Mouse (Mus musculus) midbrain, embryonic 11.5 days (tissue): ENCODE measurements around the gene Usp53. TPM values are rescaled to one million over a fixed set of nuclear protein-coding genes. Genes with fewer than 3 reads are reported as not detected.

Experiments
- ATAC-seq: fragments of 200-750 bp; cut with Nextera tagmentation; 2 replicates; pipeline ENCODE4 v1.8.0; 2017; ENCODE audit warnings: moderate TSS enrichment, moderate library complexity; ENCODE audit not compliant: low FRiP score
- DNase-seq: peaks from one replicate; pipeline ENCODE4 v3.0.0; 2015; ENCODE audit warnings: low spot score; ENCODE audit errors: missing footprints
- H3K27ac ChIP-seq: fragments of 300-500 bp; sonication (generic); 2 replicates; pipeline ENCODE4 v1.5.1; 2014; ENCODE audit warnings: low read depth, low read length
- H3K27me3 ChIP-seq: fragments of 300-500 bp; sonication (generic); 2 replicates; pipeline ENCODE4 v1.6.1; 2014; ENCODE audit warnings: mild to moderate bottlenecking, low read length, moderate library complexity, mixed read lengths; ENCODE audit not compliant: control insufficient read depth, insufficient read depth
- H3K36me3 ChIP-seq: fragments of 300-500 bp; sonication (generic); 2 replicates; pipeline ENCODE4 v1.6.1; 2014; ENCODE audit warnings: mild to moderate bottlenecking, low read length, moderate library complexity, mixed read lengths; ENCODE audit not compliant: control insufficient read depth, insufficient read depth
- H3K4me1 ChIP-seq: fragments of 300-500 bp; sonication (generic); 2 replicates; pipeline ENCODE4 v1.6.1; 2014; ENCODE audit warnings: low read length; ENCODE audit not compliant: control insufficient read depth, insufficient read depth
- H3K4me2 ChIP-seq: fragments of 300-500 bp; sonication (generic); 2 replicates; pipeline ENCODE4 v1.6.1; 2014; ENCODE audit warnings: mild to moderate bottlenecking, moderate library complexity
- H3K4me3 ChIP-seq: fragments of 300-500 bp; sonication (generic); 2 replicates; pipeline ENCODE4 v1.5.1; 2014; ENCODE audit warnings: low read depth, low read length
- H3K9ac ChIP-seq: fragments of 300-500 bp; sonication (generic); 2 replicates; pipeline ENCODE4 v1.6.1; 2014; ENCODE audit warnings: low read length
- H3K9me3 ChIP-seq: fragments of 300-500 bp; sonication (generic); 2 replicates; pipeline ENCODE4 v1.6.1; 2016; ENCODE audit warnings: low read length; ENCODE audit not compliant: control insufficient read depth
- WGBS: fragments of 180-500 bp; shearing (Covaris S2); extraction: QIAGEN DNeasy Blood & Tissue Kit; methylation state at CpG from one replicate; pipeline ENCODE4 v1.1.7; 2014; 5-methylcytosine and 5-hydroxymethylcytosine counted together
- polyA plus RNA-seq: library from polyadenylated mRNA; unstranded; fragments of >200 nt; fragmentation: Nextera tagmentation; extraction: Ambion mirVana; gene quantifications from 2 replicates; pipeline ENCODE4 v1.2.1, GENCODE M21; 2014

The Usp53 gene
- polyA plus RNA-seq, 1 experiment from 2014 or later, result 3.7 TPM

DNA sequence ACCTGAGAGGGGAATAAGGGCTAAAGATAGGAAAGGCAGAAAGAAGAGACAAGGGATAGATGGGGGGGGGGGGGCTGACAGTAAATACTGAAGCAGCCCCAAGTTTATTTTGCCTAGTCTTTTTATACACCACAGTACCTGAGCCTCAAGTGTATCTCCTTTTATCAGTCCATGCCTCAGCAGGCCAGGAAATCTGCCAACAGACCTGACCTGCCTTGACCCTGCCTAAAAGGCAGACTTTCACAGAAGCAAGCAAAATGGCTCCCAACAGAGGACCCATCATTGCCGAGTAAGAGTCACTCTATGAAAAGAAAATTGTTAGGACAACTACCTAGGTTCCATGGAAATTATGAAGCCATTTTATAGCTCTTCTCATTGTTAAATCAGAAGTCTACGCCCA lies 76.5 kb downstream of the Usp53 start:
- no peak for DNase-seq
- H3K4me2 ChIP-seq, result no peak overlapping the region
- 77% methylated on average over 2 of the region's 2 CpGs for WGBS
- ATAC-seq, result no peak
- H3K4me3 ChIP-seq, result no peak overlapping the region
- no peak overlapping the region for H3K9ac ChIP-seq
- H3K27me3 ChIP-seq, result no peaks in the 10 kb centered on the region
- no peak overlapping the region for H3K27ac ChIP-seq
- H3K9me3 ChIP-seq, result no peaks in the 10 kb centered on the region
- H3K36me3 ChIP-seq, result no peaks in the 10 kb centered on the region
- no peaks in the 10 kb centered on the region for H3K4me1 ChIP-seq

DNA sequence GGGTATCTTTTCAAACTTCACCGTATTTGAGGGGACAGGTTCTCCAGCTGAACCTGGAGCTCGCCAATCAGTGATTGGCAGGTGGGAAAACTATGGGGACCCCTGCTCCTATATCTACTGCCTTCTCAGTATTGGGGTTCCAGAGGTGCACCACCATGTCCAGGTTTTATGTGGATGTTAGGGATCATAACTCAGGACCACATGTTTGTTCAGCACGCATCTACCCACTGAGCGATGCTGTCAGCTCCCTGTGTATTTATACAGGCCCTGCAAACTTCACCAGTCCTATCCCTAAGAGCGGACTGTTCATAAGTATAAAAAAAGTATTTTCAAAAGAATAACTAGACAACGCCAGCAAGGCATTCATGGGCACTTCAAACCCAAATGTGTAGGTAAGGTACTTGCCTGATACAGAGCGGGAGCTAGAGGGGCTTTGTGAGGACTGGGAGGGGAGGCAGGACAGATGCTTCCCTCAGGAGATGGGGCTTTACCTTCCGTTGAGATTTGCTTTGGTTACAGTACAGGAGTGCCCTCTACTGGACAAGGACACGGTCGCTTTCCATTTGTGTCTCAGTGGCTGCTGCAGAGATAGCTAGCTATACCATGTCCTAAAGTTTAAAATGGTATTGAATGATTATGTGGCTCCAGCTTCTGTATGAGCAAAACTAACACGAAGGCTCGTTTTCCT lies 80.4 kb downstream of the Usp53 start:
- peak; percentile 92 for DNase-seq
- ATAC-seq, result peak; percentile 74
- no peak overlapping the region for H3K9ac ChIP-seq
- no peaks in the 10 kb centered on the region for H3K9me3 ChIP-seq
- no peaks in the 10 kb centered on the region for H3K27me3 ChIP-seq
- no peaks in the 10 kb centered on the region for H3K4me1 ChIP-seq
- H3K4me2 ChIP-seq, result no peak overlapping the region
- 42% methylated on average over 12 of the region's 12 CpGs for WGBS
- H3K27ac ChIP-seq, result no peak overlapping the region
- no peaks in the 10 kb centered on the region for H3K36me3 ChIP-seq
- no peak overlapping the region for H3K4me3 ChIP-seq

DNA sequence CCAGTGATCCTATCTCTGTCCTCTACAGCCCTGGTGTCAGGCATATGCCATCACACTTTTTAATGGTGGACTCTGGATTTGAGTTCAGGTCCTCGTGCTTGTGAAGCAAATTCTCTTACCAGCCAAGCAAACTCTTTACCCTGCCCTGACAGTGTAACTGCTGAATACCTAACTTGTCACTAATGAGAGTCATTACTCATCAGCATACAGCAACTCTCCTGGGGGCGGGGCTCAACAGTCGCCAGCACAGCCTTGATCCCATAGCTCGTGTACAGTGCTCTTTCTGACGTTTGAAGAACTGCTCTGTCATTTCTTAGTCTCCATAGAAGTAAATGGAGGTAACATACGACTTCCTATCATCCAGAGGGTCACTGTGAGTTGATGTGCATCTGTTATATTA lies 86.1 kb downstream of the Usp53 start:
- Histone ChIP-seq H3K4me2 (no peak overlapping the region), H3K27ac (no peak overlapping the region), H3K9me3 (no peaks in the 10 kb centered on the region), H3K27me3 (no peaks in the 10 kb centered on the region), H3K36me3 (no peaks in the 10 kb centered on the region), H3K4me1 (no peaks in the 10 kb centered on the region), H3K4me3 (no peak overlapping the region), H3K9ac (no peak overlapping the region)
- ATAC-seq (no peak), DNase-seq (no peak)
- WGBS, result 69% methylated on average over 6 of the region's 6 CpGs

DNA sequence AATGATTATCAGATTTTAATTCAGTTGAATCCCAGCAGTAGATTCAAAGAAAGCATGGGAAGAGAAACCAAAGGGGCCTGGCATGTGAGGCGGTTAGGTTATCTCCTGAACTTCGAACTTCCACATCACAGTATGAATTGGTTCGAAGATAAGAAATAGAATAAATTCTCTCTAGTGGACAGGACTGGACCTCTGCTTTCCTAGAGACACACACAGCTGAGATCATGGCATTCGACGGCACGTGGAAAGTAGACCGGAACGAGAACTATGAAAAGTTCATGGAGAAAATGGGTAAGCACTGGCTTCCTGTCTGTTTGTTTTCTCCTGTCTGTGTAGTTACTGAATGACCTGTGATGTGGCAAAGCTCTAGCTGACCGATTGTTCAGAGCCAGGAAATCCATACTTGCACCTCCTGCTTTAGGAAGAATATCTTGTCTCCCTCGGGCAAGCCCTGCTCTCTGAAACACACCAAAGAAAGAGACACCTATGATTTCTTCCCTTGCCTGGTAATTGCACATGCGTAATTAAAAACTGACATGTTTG lies 89.0 kb downstream of the Usp53 start:
- H3K36me3 ChIP-seq, result no peaks in the 10 kb centered on the region
- no peak for DNase-seq
- H3K27ac ChIP-seq, result no peak overlapping the region
- H3K4me1 ChIP-seq, result no peaks in the 10 kb centered on the region
- no peak overlapping the region for H3K4me2 ChIP-seq
- no peak overlapping the region for H3K4me3 ChIP-seq
- no peak overlapping the region for H3K9ac ChIP-seq
- H3K9me3 ChIP-seq, result no peaks in the 10 kb centered on the region
- no peak for ATAC-seq
- no peaks in the 10 kb centered on the region for H3K27me3 ChIP-seq
- 91% methylated on average over 11 of the region's 11 CpGs for WGBS

DNA sequence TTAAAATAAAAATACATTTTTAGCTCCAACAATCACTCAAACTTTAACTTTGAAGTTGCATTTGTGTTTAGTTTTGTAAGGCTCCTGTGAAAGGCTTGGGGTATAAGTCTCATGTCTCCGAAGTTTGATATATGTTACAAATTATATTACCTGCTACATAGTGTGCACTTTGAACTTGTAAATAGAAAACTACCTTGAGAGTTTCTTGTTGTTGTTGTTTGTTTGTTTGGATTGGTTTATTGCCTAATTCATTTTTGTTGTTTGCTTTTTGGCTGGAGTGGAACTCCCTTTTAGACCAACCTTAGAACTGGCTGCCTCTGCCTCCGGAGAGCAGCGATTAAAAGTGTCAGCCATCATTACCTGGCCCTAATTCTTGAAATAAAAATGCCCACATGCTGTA lies 89.5 kb downstream of the Usp53 start, which contains the start of gene Fabp2:
Gene Fabp2, plus strand, starts transcription at position 301 of the 400 bp plus-strand sequence.
- Histone ChIP-seq H3K4me2 (no peak within 1 kb of the TSS), H3K9ac (no peak within 1 kb of the TSS), H3K4me1 (no peaks in the 10 kb centered on the region), H3K9me3 (no peaks in the 10 kb centered on the region), H3K36me3 (no peaks in the 10 kb centered on the region), H3K27me3 (no peaks in the 10 kb centered on the region), H3K4me3 (no peak within 1 kb of the TSS), H3K27ac (no peak within 1 kb of the TSS)
- 94% methylated on average over 3 of the region's 3 CpGs for WGBS
- DNase-seq, result no peak
- ATAC-seq, result no peak

DNA sequence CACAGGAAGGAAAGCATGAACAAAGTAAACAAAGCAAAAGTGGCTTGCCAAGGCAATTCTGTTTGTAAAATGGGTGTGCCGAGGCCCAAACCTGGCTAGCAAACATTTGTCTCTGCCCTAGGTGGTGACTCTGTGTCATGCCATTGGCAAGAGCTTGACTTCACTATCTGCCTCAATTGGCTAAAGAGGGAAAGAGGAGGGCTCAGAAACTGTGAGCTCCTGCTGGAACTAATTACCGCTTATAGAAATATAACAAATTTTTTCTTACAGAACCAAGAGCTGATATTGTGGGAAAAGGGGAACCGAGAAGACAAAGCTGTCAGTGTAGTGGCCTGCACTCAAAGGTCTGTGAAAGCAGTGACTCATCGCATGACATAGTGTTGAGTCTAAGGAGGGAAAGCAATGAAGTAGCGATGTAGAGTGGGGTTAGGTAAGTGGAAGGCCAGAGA lies 95.9 kb downstream of the Usp53 start:
- Histone ChIP-seq H3K4me3 (no peak overlapping the region), H3K4me2 (no peak overlapping the region), H3K27me3 (no peaks in the 10 kb centered on the region), H3K27ac (no peak overlapping the region), H3K4me1 (no peaks in the 10 kb centered on the region), H3K36me3 (no peaks in the 10 kb centered on the region), H3K9ac (no peak overlapping the region), H3K9me3 (no peaks in the 10 kb centered on the region)
- no peak for DNase-seq
- ATAC-seq, result no peak
- 89% methylated on average over 5 of the region's 5 CpGs for WGBS

DNA sequence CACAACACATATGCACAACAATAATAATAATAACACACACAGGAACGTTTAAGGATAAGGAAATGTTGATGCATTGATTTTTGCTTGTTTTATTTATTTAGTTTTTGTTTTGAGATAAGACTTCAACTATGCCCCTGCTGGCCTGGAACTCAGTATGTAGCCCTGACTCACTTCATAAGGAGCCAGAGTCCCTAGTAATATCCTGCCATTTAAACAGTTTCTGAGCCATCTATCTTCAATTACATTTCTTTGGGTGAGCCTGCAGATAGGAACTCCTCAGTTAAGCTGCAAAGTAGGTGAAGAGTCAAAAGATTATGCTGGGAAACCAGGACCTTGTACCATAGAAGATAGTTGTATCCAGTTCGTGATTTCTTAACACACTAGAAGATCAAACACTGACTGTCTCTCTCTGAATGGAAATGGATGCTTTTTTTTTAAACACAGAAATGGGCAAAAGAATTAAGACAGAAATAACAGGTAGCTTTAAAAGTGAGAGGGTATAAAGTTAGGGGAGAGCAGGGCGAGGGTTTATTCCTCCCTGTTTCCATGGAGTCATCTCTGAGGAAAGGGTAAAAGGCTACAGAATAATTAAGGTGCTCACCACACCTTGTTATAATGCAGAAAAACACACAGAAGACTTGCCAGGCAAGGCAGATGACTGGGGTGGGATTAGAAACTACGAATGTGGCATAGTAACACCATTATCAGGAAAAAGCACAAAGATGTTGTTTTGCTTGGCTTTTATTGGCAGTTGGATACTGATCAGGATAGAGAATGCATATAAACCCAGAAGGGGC lies 96.6 kb downstream of the Usp53 start:
- Histone ChIP-seq H3K27me3 (no peaks in the 10 kb centered on the region), H3K36me3 (no peaks in the 10 kb centered on the region), H3K9ac (no peak overlapping the region), H3K9me3 (no peaks in the 10 kb centered on the region), H3K4me3 (no peak overlapping the region), H3K27ac (no peak overlapping the region), H3K4me1 (no peaks in the 10 kb centered on the region), H3K4me2 (no peak overlapping the region)
- DNase-seq (no peak), ATAC-seq (no peak)
- 81% methylated on average over 4 of the region's 4 CpGs for WGBS
